Mouse (Mus musculus): ENCODE data around the gene Icam2.

DNA sequence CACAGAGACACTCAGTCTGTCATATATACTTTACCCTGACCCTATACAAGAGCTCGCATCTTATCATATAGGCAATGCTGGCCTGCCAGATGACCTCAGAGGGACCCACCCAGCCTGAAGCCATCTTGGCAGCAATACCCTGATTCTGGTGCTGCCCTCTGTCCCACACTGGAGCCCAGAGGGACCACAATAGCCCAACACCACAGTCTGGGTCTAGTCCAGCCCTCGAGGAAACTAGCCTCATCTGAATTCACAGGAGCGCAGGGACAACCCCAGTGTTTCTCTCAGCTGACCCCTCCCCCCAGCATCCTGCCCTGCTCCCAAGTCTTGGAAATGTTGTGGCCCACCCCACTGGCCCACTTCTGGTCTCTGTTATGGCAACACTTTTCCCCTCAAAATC is 36.6 kb downstream of the Icam2 start:
- TF ChIP-seq CTCF (IDR thresholded peaks at IDR 0.05; ENCODE audit: control insufficient read depth, insufficient read depth, low read length) (no peak), POLR2A (IDR thresholded peaks at IDR 0.05; ENCODE audit: borderline replicate concordance, control insufficient read depth, low read depth, low read length) (no peak)
